Mouse (Mus musculus) ES-Bruce4 (cell line): ENCODE measurements around the gene Pdzd11.

Experiments used
- CTCF ChIP-seq: IDR thresholded peaks from one replicate; pipeline ENCODE4 v1.8.1; 2011; ENCODE audit warnings: low read depth, low read length
- EP300 ChIP-seq: IDR thresholded peaks from 2 replicates; pipeline ENCODE4 v1.6.1; 2011; ENCODE audit warnings: low read depth, low read length; ENCODE audit not compliant: insufficient read depth
- POLR2A ChIP-seq: IDR thresholded peaks from one replicate; pipeline ENCODE4 v1.8.1; 2011; ENCODE audit warnings: low read length; ENCODE audit not compliant: insufficient read depth

GRCm38 (mm10) chrX:100621366-100621765 lies 5.0 kb downstream of the Pdzd11 start:
- TF ChIP-seq CTCF (no peak), POLR2A (no peak), EP300 (no peak)
